Mouse (Mus musculus) R1 (cell line): ENCODE data around the gene Prdm4.

Source experiments
- DNase-seq: peaks from one replicate; pipeline ENCODE4 v3.0.0-alpha.2; 2018; ENCODE audit warnings: low read depth, low spot score

Gene Prdm4

GRCm38 (mm10) chr10:85871698-85872478, 45.1 kb downstream of the Prdm4 start:
- peak; percentile 94 for DNase-seq

GRCm38 (mm10) chr10:85846105-85846862, 70.7 kb downstream of the Prdm4 start:
- DNase-seq: no peak
